Comparison of ENCODE assay signal across 8 mouse cellular contexts in genomic region chr11:69665961-69666664, GRCm38 (mm10). TPM values are rescaled to one million over a fixed set of nuclear protein-coding genes. Genes with fewer than 3 reads are reported as not detected.
DNase-seq lines count a peak whose midpoint lies in the region; ATAC-seq and TF ChIP-seq lines count a peak whose summit lies in the region.

TSS of gene Cd68 (minus strand) at chr11:69666153.

- no peak within 1 kb of the TSS for H3K4me2 ChIP-seq in embryonic facial prominence, embryonic 15.5 days (replicated peaks)

- no peak for ATAC-seq in embryonic facial prominence, embryonic 15.5 days (ENCODE audit: insufficient number of reproducible peaks, low FRiP score, low TSS enrichment, low read depth)
- peak; percentile 75 for ATAC-seq in megakaryocyte, adult 5-6 weeks (ENCODE audit: poor library complexity, severe bottlenecking)

- WGBS in kidney, adult 2 months = 39% methylated on average over 7 of the region's 7 CpGs
- WGBS in embryonic facial prominence, embryonic 15.5 days = 26% methylated on average over 7 of the region's 7 CpGs

- H3K9ac ChIP-seq in embryonic facial prominence, embryonic 15.5 days = no peak within 1 kb of the TSS

- no peak within 1 kb of the TSS for H3K27ac ChIP-seq in kidney, adult 2 months (ENCODE audit: insufficient read depth, low read depth, low read length)
- H3K27ac ChIP-seq in embryonic facial prominence, embryonic 15.5 days (replicated peaks) = peak within 1 kb of the TSS; percentile 52

- peak; percentile 47 for DNase-seq in kidney, adult 2 months
- DNase-seq in kidney, adult 18-20 months = no peak
- DNase-seq in T-cell, adult 2 months (ENCODE audit: low spot score) = peak; percentile 62
- DNase-seq in heart, postnatal 4 days = peak; percentile 52
- DNase-seq in left cerebral cortex, adult 9 months (ENCODE audit: low spot score in 2 of 2) = peak; percentile 79 to 82
- peak; percentile 41 to 63 for DNase-seq in urinary bladder, postnatal 4 days (ENCODE audit: low spot score in 2 of 2)

- H3K27me3 ChIP-seq in kidney, adult 2 months (replicated peaks; ENCODE audit: control insufficient read depth, insufficient read depth, low read length) = no peaks in the 10 kb centered on the region
- H3K27me3 ChIP-seq in embryonic facial prominence, embryonic 15.5 days = no peaks in the 10 kb centered on the region

- H3K4me3 ChIP-seq in kidney, adult 2 months (ENCODE audit: insufficient read depth, low read depth, low read length) = no peak within 1 kb of the TSS
- H3K4me3 ChIP-seq in embryonic facial prominence, embryonic 15.5 days (replicated peaks) = no peak within 1 kb of the TSS

- peaks cover 6% of the 10 kb centered on the region; the same call in 1 of the 2 replicates for H3K36me3 ChIP-seq in kidney, adult 2 months (ENCODE audit: control insufficient read depth, insufficient read depth, low read length)
- H3K36me3 ChIP-seq in embryonic facial prominence, embryonic 15.5 days = peaks cover 67% of the 10 kb centered on the region

- no peak for TF ChIP-seq POLR2A in kidney, adult 2 months (IDR thresholded peaks at IDR 0.05; ENCODE audit: low read depth, low read length)

- no peak for TF ChIP-seq CTCF in kidney, adult 2 months (conservative IDR thresholded peaks at IDR 0.05; ENCODE audit: insufficient read depth, insufficient read length, low read depth, low read length)

- H3K4me1 ChIP-seq in kidney, adult 2 months (ENCODE audit: control insufficient read depth, insufficient read depth, low read length) = peaks cover 11% of the 10 kb centered on the region; the same call in 1 of the 2 replicates
- H3K4me1 ChIP-seq in embryonic facial prominence, embryonic 15.5 days = peaks cover 35% of the 10 kb centered on the region

- no peaks in the 10 kb centered on the region for H3K9me3 ChIP-seq in embryonic facial prominence, embryonic 15.5 days (replicated peaks)

RNA-seq across cellular contexts. Expression of gene Cd68, which starts in this region (rescaled TPM):
- 8.5 and 10.7 TPM in 2 replicates for polyA plus RNA-seq in kidney, adult 2 months (2012; rRNA removed)
- 26.3 and 28.3 TPM in 2 replicates for polyA plus RNA-seq in embryonic facial prominence, embryonic 15.5 days (2015; fragmentation: Nextera tagmentation; extraction: Ambion mirVana)
- total RNA-seq in heart, postnatal 4 days (2021) = 1 to 10 TPM; 4.0 to 6.0 TPM
- total RNA-seq in megakaryocyte, adult 5-6 weeks (2015) = 302 and 304 TPM in 2 replicates
- 195 and 219 TPM in 2 replicates for total RNA-seq in megakaryocyte, adult 5-6 weeks (2017)

Comparison
In these comparisons a context has a peak if more than half of its experiments do, and no peak if none do; other contexts are left out.
1. RNA of gene Cd68 (total RNA-seq): 195 to 304 TPM in megakaryocyte, adult 5-6 weeks; 4.0 to 6.0 TPM in heart, postnatal 4 days; every median in the first group is over 10 times any median in the second.